Mouse (Mus musculus) frontal cortex, adult 2 months (tissue): ENCODE data around the gene Dgki. TPM values are rescaled to one million over a fixed set of nuclear protein-coding genes. Genes with fewer than 3 reads are reported as not detected.
A peak's percentile ranks its signal among the peaks of the same experiment; 100 is the strongest.

Experiments
- DNase-seq, 2 experiments: peaks; one replicate each; pipeline ENCODE4 v3.0.0; 2022; ENCODE audit warnings: low spot score in 1 of 2; ENCODE audit errors: extremely low spot score in 1 of 2
- polyA plus RNA-seq: library from polyadenylated mRNA; depleted of rRNA; stranded (reverse); fragments of >200 nt; gene quantifications from 2 replicates; pipeline ENCODE4 v1.2.3, GENCODE M21; 2012; rRNA removed

Gene Dgki
- polyA plus RNA-seq, 1 experiment: 11.4 TPM

GRCm38 (mm10) chr6:36819784-36820050 is 480.3 kb downstream of the Dgki start:
- DNase-seq: no peak

- DNase-seq: peak; percentile 44 to 83
Observed at GRCm38 (mm10) chr6:36819019-36819783, 480.8 kb downstream of the Dgki start.

- no peak for DNase-seq
Observed at GRCm38 (mm10) chr6:36818281-36819018, 481.5 kb downstream of the Dgki start.

- no peak for DNase-seq
Observed at GRCm38 (mm10) chr6:36816666-36817065, 483.3 kb downstream of the Dgki start.

- no peak for DNase-seq
Observed at GRCm38 (mm10) chr6:36815992-36816391, 484.0 kb downstream of the Dgki start.

GRCm38 (mm10) chr6:36812666-36813515 is 487.1 kb downstream of the Dgki start:
- DNase-seq: no peak

GRCm38 (mm10) chr6:36810448-36810847 is 489.5 kb downstream of the Dgki start:
- no peak for DNase-seq

GRCm38 (mm10) chr6:36809747-36810285 is 490.2 kb downstream of the Dgki start, which contains the start of gene Ptn:
Gene Ptn (minus strand): TSS chr6:36810220.
- DNase-seq: peak; percentile 77 to 87

- DNase-seq: peak in 1 of 2 experiments; percentile 65
Observed at GRCm38 (mm10) chr6:36809311-36809726, 490.7 kb downstream of the Dgki start.

- DNase-seq: no peak
Observed at GRCm38 (mm10) chr6:36808306-36809058, 491.5 kb downstream of the Dgki start.

- DNase-seq: no peak
Observed at GRCm38 (mm10) chr6:36806906-36807305, 493.1 kb downstream of the Dgki start.

GRCm38 (mm10) chr6:36800309-36800946 is 499.6 kb downstream of the Dgki start:
- no peak for DNase-seq

GRCm38 (mm10) chr6:36797066-36797655 is 502.8 kb downstream of the Dgki start:
- no peak for DNase-seq

Other genes with a start within 250 kb of the Dgki start
- 5.6 and 5.7 TPM in 2 replicates for gene Creb3l2, start 142.0 kb upstream of the Dgki start, polyA plus RNA-seq
- 0.04 TPM in 1 of 2 replicates, not detected in the other for gene Akr1d1, start 230.0 kb upstream of the Dgki start, polyA plus RNA-seq